Mouse (Mus musculus) neural tube, embryonic 10.5 days (tissue): ENCODE results near the gene Fam173a.

Experiments used
- DNase-seq: peaks from one replicate; pipeline ENCODE4 v3.0.0-alpha.2; 2017; ENCODE audit warnings: low spot score; ENCODE audit errors: extremely low spot score

Fam173a gene

DNA sequence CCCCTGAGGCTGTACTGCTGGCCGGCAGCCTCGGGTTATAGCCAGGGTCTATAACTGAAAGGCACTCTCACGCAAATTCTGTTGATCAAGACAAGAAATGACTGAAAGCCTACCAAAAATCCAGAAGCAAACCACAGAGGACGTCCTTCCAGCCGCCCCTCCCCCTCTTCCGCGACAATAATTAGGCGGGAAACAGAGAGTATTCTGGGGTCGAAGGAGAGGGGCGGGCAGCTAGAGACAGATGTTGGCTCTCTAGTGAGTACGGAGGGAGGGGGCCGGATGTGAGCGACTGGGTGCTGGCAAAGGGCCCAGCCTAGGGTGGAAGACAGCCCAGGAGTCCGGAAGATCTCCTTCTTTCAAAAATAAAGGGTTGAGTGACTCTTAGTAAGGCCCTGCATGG, at the start of gene Fam173a:
Gene Fam173a, minus strand, starts transcription at position 287 of the 400 bp plus-strand sequence.
- peak; percentile 74 for DNase-seq

DNA sequence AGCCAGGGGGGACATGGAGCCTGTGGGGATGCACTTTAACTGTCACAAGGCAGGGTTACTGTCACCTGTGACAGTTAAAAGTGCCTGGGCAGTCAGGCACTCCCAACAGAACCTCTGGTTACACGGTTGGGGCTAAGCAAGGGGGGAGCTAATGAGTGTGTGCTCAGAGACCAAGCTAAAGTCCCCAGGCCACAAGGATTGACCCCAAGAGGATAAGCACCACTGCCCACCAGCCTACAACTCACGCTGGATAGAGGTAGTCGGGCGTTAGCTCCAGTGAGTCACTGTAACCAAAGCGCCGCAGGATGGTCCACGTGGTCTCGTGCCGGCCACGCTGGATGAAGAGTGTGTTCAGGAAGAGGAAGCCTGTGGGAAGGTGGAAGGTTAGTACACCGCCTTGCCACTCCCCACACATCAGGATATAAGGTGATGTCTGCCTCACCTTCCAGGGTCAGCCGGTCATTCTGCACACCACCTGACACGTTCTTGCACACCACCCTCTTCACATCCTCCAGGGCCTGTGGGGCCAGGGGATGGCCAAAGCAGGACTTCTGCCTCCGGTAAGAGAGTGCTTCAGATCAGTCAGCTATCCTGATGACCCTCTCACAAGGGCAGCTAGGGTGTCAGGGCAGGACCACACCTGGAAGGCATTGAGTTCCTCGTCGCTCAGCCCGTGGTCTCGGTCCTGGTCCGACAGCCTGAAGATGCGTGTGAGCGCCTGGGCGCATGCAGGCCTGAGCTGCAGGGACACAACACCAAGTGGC, 48.6 kb upstream of the Fam173a start, which contains the start of gene Gm20683:
Gene Gm20683, minus strand, starts transcription at position 647 of the 764 bp plus-strand sequence.
- DNase-seq = no peak

DNA sequence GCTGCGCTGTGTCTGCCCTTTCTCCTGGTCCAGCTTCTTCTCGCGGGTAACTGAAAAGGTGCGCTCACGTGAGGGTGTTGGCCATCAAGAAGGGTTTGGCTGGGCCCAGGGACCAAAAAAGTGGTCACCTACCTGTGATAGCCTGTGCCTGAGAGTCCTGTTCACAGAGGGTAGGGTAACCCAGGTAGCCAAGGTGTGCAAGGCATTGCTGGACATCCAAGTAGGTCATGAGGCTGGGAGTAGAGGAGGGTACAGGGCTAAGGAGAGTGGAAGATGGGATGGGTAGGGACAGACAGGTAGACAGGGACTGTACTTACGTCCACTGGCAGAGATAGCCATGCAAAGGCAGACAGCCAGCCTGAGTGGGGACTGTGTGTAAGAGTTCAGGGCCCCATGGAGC, 47.8 kb upstream of the Fam173a start:
- DNase-seq = no peak

DNA sequence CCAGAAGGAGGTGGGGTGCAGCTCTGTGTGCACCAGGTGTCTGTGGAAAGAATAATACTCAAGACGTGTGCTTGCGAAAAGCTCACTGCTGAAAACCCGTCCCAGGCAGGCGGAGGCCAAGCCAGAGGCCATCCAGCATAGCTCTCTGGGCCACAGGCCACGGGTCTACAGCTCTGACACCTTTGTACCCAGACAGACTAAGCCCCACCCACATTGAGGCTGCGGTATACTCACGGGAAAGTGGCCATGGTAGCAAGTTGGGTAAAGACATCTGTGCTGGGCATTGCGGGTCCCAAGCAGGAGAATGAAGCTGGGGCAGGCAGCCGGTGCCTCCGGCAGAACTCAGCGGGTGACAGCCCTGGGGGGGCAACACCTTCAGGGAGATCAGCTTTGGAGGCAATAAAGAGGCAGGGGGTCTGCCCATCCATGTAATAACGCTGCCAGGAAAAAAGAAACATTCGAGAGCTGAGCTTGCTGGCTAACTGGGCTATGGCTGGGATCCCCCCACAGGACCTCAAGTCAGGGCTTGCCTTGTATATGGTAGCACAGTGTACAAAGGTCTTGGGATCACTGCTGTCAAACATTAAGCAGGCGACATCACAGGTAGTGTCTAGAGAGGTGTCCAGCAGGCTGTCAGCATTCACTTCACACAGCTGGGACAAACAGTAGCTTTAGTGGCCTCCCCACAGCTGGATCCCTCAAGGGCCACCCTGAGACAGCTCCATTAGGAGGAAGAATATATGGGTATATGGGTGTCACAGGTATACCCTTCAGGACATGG, 46.9 kb upstream of the Fam173a start:
- DNase-seq = no peak

DNA sequence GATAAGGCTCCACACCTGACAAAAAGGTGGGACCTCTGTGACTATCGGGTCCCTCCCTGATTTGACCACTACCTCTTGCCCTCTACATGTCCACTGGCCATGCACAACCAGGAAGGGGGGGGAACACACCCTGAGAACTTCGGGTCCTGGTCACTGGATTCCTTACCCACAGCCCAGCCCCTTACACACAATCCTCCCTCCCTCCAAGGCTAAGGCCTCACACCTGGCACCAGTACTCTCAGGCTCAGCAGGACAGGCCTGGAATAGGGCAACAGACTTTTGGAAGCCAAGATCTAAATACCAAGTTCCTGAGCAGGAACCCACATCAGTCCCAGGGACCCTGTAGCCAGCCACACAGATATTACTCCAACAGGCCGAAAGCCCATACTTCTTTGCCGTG, 46.2 kb upstream of the Fam173a start:
- no peak for DNase-seq

DNA sequence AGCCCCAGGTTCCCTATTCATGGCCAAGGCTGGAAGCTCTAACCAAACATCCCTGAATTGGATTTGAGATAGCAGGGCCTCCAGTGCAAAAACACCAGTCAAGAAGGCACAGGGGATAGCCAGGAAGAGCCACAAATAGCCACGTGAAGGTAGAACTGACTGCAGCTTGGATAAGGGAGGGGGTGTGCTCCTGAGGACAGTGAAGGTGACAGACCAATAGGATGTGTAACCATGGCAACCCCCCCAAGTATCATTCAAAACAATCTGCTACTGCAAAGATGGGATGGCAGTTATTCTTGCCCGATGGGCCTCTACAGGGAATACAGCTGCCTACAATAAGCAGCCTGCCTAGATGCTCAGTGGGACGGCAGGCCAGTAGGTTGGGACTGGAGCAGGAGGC, 44.8 kb upstream of the Fam173a start:
- no peak for DNase-seq

DNA sequence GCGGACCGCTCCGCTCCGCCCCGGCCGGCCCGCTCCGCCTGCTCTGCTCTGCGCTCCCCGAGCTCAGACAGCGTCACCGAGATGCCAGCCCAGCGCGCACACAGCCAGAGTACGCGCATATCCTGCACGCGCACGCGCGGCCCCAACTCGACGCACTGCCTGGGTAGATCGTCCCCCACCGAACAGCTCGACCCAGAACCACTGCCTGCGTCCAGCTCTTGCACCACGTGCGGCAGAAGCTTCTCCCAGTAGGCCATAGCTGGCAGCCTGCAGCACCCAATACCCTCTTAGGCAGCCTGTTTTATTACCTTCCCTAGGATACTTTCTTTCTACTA, 44.3 kb upstream of the Fam173a start, which contains the start of gene Rhbdl1:
Gene Rhbdl1, minus strand, starts transcription at position 220 of the 335 bp plus-strand sequence.
- peak; percentile 61 for DNase-seq

DNA sequence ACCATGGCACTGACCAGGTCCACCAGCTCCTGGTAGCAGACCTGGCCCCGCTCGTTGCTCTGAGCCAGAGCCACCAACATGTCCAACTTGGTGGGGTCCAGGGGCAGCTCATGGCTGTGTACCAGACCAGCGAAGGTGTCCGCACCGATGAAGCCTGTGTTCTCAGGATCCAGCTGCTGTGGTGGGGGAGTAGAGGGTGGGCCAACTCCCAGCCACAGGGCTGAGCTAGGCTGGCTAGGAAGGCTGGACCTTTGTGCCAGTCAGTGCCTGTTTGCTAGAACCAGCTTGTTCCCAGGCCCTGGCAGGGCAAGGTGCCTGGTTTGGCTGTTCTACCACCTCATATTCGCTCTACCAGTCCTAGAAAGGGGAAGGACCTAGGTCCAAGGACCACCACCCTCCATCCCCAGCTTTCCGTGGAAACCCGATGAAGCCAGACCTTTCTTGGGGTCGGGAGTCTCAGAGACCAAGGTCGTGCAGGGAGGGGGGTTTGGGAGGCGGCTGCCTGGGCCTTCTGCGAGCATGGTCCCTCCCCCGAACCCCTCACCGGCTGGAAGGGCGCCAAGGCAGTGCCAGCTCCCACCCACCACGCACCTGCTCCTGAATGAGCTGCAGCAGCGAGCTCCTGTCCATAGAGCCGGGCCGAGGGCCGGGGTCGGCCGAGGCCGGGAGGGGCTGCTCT, 43.8 kb upstream of the Fam173a start:
- peak; percentile 35 for DNase-seq

DNA sequence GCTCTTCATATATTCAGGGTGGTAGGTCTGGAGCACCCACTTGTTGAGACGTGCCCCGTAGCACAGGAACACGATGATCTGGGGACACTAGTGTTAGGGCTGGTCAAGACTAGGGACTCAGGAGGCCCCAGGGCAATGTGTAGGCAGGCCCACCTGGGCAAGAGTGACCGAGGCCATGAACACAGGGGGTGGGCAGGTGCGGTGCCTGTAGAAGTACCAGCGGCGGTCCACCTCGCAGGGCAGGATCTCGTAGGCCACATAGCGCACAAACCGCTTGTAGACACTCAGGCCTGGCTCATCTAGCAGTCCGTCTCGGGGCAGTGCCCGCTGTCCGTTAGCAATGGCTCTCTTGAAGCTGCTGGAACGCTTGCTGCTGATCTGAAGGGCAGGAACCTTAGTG, 43.1 kb upstream of the Fam173a start:
- no peak for DNase-seq

DNA sequence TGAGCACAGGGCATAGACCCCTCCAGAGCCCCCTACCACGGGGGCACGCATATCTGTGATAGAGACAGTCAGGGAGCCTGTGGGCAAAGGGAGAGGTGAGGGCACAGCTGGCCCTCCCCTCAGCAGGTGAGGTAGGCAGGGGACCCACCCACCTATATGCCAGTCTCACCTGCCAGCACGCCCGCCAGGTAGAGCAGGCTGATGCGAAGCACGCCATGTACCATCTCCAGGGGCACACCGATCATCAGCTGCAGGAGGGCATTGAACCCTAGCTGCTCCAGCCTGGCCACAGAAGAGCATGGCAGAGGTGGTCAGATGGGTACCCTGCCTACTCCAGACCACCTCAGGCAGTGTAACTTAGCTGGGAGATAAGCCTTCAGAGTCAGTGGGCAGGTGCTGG, 42.6 kb upstream of the Fam173a start:
- DNase-seq = no peak

DNA sequence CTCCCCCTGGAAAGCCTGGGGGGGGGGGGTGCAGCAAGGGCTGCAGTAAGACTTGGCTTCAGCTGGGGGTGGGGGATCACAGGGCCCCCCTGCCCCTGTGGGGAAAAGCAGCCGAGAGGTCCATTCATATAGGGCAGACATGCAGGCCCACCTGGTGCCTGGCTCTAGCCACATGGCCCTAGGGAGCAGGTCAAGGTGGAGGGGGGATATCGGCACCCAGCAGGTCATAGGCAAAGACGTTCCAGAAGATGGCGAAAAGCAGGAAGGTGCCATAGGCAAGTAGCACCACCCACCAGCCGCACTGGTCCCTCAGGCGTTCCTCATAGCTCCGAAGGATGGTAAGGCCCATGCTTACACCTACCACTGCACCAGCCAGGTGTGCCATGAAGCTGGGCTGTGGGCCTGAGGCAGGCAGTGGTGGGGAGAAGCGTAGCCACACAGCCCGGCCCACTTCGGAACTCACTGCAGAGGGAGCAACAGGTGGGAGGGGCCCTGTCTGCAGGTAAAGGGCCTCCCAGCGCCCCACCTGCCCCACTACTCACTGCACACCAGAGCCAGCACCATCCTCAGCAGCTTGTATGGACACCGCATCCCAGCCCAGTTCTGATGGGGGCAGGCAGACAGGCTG, 42.0 kb upstream of the Fam173a start:
- no peak for DNase-seq

DNA sequence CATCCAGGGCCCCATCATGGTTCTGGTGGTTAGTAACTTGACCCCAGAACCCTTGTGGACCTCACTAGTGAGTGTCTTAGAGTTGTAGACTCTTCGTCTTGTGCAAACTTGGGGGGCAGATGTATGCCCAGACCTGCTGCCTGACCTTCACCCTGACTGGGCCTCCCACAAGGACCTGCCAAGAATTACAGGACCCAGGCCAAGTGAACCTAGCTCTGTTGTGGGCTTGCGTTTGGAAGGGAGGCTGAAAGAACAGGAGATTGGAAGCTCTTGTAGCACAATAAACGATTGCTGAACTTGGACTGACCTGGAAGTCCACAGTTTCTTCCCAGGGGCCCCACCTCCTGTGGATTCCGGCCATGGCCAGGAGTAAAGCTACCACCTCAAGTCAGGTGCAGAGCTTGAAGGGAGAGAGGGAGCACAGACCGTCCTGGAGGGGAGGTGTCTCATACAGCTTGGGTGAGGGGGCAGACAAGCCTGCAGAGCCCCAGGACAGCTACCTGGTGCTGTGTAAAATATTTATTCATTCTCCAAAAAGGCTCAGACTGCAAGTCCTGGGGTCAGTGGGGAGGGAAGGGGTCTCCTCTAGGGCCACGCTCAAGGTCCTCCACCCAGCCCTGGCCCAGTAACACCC, 41.4 kb upstream of the Fam173a start:
- no peak for DNase-seq

DNA sequence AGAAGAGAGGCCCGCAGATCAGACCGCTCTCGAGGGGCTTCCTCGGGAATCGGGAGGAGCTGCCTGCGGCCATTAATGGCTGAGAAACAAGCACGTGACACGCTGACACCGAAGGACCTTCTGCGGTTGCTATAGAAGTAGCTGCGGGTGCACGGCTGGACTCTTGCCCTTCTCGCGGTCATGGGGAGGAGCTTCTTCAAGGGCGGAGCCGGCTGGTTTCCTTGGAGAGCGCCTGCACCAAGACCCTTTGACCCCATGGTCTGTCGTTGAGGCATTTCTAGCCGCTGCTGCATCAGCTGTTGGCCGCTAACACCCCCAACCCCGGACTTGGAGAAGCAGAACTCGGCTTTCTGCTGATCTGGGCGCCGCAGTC, 40.6 kb upstream of the Fam173a start, which contains the start of gene Stub1:
Gene Stub1, minus strand, starts transcription at position 114 of the 373 bp plus-strand sequence.
- DNase-seq = no peak

DNA sequence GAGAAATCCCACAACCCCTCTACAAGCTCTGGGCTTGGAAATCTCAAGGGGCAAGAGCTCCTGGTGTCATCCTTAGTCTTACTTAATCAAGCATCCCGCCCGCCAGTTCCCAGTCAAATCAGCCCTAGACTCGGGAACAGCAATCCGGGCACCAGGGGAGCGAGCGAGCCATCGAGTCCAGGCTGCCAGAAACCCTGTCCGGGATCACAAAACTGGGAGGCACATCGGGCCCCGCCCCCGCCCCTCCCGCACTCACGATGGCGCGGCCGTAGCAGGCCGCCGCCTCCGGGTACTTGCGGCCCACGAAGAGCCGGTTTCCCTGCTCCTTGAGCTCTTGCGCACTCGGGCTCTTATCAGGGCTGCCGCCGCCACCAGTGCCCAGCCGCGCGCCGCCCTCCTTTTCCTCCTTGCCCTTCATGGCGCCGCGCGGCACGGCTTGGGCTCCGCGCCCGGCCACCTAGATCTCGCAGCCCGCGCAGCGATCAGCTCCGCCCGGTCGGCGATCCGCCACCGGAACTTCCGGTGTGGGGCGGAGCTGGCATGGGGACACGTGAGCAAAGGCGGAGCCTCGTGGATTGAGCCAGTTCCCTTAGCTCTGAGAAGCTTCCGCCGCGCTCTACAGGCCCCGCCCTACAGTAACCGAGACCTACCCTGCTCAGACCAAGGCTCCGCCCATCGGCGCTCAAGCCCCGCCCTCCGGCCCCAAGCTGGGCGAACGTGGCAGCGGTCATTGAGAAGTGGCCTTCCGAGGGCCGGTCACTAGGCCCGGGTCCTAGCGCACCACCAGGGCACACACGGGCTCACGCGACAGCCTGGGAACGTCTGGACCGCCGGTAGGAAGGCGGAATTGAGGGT, 40.0 kb upstream of the Fam173a start:
- peak; percentile 100 for DNase-seq

DNA sequence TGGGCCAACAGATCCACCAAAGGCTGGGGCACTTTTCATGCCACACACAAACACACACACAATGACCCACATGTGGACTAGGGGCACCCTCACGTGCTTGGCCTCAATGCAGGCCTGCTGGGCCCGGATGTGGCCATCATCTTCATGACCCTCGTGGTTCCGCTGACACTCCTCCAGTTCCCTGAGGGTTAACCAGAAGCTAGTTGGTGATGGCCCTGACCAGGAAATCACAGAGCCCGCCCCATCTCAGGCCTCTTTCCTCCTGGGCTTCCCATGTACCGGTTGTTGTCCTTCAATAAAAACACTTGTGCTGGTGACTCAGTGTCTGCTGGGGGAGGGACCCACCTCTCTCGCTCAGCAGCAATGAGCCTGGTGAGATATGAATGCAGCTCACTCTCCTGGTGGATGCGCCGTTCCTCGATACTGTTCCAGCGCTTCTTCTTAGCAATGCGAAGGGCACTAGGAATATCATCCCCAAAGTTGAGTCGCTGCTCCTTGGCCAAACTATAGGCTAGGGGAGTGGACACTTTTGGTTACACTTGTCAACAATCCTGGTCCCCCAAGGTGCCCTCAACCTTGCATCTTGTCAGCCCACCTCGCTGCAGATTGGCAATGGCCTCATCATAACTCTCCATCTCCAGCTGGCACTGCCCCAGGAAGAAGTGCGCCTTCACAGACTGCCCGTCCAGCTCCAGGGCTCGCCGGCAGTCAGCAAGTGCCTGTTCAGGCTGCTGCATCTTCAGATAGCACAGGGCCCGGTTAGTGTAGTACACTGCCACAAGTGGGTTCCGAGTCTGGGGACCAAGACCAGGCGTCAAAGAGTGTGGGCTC, 39.0 kb upstream of the Fam173a start:
- peak; percentile 33 for DNase-seq

DNA sequence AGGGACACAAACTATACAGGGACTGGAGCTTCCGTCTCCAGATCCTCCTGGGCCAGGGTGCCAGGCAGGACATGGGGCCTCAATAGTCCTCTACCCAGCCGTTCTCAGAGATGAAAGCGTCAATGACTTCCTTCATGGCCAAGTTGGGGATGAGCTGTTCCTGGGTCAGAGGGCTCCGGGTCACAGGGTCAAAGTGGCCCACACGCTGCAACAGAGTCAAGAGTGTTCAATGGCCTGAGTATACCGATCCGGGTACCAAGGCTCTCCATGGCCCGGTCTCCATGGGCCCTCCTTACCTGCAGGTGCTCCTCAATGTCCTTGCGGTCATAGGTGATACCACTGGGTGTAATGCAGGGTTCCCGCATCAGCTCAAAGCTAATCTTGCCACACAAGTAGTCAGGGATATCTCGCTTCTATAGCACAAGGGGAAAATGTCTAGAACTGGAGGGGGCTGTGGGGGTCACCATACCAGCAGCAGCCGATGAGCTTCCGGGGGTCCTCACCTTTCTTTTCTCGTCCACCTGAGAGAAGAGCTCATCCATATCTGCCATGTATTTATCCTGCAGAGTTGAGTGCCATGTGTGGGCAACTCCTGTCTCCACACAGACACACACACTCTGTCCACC, 38.2 kb upstream of the Fam173a start:
- no peak for DNase-seq

DNA sequence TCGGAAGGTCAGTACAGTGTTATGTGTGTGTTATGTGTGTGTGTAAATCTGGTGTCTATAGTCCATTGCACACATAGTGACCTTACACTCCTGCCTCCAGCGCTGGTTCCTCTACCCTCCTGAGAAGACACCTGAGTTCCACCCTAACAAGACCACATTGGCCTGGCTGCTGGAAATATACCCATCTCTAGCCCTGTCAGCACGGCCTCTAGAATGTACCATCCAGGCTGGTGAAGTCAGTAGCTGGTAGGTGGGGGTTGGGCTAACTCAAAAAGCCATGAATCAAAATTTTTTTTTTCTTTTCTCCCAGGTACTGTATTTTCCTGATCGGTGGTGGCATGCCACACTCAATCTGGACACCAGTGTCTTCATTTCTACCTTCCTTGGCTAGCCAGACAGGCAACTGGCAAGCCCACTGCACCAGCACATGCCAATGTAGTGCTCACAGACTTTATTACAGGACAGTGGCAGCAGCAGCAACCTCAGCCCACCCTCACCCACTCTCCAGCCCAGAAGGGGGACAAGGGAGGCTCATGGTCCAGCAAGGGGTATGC, 37.6 kb upstream of the Fam173a start:
- DNase-seq = no peak

DNA sequence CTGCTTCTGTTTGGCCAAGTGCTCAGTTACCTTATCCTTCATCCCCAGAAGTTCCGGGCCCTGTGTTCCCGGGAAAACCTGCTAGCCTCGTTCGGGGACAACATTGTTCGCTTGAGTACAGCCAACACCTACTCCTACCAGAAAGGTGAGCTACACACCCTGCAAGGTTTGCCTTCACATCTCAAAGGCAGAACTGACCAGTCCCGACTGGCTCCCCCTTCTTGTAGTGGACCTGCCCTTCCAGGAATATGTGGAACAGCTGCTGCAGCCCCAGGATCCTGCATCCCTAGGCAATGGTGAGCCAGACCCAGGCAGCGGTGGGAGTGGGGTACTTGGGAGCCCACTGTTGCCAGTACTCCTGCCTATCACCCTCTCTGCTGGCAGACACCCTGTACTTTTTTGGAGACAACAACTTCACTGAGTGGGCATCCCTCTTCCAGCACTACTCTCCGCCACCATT, 36.9 kb upstream of the Fam173a start:
- peak; percentile 45 for DNase-seq
